Mouse (Mus musculus): Measurements from ENCODE around the gene Cdk6.

Cdk6 gene

DNA sequence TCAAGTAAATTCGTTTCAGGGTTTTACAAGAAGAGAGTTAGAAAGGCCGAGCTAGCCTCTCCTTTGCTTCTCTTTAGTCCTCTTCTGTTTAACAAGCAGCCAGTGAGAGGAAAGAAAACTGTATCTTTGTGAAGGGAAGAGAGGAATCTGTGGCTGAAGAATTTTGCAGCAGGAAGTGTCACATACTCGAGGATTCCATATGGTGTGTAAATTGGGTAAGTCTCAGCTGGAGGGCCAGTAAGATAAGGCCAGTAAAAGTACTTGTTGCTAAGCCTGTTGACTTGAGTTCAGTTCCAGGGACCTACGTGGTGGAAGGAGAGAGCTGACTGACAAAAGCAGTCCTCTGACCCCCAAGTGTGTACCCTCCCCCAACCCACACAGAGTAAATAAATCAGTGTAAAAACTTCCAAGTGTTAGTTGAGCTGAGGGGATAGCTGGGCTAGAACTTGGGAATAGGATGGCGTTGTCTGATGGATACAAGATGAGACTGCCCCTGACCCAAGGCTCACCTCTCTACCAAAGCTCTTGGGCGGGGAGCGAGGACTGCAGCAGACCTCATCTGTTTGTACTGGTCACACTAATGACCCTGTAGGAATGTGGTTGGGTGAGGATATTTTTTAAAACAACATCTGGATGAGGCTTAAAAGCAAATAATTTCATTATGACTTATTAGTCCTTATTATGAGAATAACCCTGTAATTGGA, 145.4 kb downstream of the Cdk6 start:
- DNase-seq (ENCODE audit: low spot score): peak; percentile 47

DNA sequence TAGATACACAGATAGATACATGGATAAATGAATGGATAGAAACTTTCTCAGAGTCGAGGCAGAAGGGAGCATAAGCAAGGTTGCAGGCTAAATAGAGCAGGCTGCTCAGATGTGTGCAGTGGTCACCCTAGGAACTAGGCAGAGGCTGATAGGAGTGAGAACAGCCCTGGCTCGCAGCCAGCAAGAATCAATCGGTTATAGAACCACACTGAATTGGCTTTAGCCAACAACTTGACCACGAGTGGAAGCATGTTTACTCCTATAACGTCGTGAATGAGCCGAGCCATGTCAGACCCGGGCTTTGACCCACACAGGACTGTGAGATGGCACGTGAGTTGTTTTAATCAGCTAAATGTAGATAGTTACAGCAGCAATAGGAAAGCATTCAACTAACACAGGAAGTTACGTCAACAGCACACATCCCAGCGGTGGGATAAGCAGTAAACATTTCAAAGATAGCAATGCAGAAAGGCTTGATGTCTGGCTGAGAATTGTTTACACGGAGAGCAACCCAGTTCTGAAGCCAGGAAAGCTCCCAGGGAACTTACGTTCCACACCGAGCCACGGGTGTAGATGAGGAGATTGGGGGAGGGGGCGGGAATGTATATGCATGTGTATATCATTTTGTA, 147.0 kb downstream of the Cdk6 start:
- no peak for DNase-seq (ENCODE audit: low spot score)

GRCm38 (mm10) chr5:3490358-3490757, 149.1 kb downstream of the Cdk6 start:
- no peak for DNase-seq (ENCODE audit: low spot score)

DNA sequence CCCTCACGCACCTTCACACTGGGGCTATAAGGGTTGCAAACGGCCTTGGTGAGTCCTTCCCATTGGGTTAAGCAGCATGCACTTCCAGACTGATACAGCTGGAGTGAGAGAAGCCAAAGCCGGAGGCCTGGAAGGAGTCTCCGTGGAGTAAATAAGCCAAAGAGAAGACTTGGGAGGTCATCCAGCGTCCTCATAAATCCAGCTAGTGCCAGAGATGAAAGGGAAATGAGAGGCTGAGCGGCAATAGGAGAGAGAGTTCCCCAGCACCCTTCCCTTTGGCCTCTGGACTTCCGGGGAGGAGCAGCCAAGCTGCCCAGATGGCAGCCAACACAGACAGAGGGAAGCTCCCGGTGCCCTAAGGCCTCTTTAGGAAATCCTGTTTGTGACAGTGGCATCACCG, 149.8 kb downstream of the Cdk6 start:
- peak; percentile 31 for DNase-seq (ENCODE audit: low spot score)

DNA sequence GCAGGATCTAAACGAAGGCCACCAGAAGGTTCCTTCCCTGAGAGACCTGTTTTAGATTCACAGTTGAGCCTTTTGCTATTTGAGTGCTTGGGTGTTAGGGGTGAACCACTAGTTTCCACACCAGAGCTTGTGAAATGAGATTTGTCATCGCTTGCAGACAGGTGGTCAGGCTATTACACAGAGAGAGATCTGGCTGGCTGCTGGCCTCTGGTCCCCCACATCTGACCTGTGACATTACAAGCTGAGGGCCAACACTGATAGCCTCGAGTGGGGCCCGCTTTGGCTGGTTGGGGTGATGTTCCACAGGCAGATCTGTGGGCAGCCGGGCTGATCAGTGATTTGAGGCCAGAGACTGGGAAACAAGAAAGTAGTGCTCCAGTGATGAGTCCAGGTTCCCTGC, 150.6 kb downstream of the Cdk6 start:
- no peak for DNase-seq (ENCODE audit: low spot score)

DNA sequence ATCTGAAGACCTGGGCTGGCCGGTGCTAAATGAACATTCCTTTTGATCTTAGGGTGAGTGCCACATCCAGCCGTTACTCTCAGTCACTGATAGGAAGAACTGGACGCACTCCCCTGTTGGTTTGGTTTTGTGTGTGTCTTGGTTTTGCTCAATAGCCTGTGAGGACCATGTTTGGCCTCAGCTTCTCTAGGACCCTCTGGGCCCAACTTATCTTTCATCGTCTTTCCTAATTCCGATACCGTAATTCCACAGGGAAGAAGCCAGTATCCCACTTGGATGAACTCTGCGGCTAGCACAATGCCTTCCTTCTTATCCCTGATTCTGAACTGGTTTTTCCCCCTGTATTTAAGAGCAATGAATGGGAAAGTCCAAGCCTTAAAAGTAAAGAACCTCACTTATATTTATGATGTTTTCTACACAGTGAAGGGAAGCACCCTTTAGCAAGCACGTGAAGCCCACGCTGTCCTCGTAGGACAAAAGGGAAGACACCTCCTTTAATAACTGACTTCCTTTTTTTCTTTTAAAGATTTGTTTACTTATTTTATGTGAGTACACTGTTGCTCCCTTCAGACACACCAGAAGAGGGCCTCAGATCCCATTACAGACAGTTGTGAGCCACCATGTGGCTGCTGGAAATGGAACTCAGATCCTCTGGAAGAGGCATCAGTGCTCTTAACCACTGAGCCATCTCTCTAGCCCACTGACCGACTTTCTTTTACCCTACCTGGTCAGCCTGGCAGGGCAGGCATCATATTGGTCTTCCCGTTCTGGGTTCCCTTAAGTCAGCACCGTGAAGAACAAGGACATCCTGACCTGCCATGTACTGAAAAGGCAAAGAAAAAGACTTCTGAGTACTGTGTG, 151.7 kb downstream of the Cdk6 start:
- no peak for DNase-seq (ENCODE audit: low spot score)

GRCm38 (mm10) chr5:3493968-3494367, 152.7 kb downstream of the Cdk6 start:
- DNase-seq (ENCODE audit: low spot score): no peak

- DNase-seq (ENCODE audit: low spot score): no peak
Measured at GRCm38 (mm10) chr5:3494452-3495187, 153.3 kb downstream of the Cdk6 start.

DNA sequence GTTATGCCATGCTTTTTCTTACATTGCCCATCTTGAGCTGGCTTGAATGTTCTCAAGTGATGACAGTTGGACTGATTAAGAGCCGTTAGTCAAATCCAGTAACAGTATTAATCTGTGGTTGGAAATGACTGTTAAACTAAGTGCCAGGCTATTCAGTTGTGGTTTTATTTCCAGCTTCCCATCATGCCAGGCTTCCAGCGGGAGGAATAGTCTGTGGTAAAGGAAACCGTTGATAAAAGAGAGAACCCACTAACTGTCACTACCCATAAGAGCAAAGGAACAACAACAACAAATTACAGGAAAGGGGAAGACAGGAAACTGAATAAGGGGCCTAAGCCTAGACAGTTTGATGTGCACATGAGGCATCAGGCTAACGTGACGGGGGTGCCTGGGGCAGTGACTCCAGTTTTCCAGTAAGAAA, 156.2 kb downstream of the Cdk6 start:
- no peak for DNase-seq (ENCODE audit: low spot score)

GRCm38 (mm10) chr5:3500298-3500697, 159.0 kb downstream of the Cdk6 start:
- DNase-seq (ENCODE audit: low spot score): no peak

DNA sequence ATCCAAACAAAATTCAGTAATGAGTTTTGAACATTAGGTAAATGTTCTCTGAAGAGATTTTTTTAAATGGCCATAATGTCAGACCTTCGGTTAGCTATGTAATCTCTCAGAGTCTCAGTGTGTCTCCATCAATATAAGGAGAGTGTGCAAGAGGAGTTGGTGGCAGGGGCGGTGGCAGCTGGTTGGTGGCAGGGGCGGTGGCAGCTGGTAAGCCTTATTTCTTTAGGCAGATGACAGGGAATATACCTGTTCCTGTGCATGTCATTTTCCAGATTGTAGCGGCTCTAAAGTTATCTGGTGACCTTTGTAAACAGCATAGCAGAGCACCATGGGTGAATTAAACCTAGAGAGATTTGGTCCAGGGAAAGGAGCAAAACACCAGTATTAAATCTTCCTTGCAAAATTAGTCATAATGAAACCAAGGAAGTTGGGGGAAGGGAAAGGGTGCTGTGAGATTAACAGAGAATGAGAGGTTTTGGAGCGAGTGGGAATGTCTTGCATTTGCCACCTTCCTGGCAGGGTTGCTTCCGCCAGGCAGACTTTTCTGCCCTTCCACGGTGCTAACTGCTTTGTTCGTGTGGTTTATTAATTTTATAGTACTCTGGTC, 159.8 kb downstream of the Cdk6 start:
- DNase-seq (ENCODE audit: low spot score): no peak

- DNase-seq (ENCODE audit: low spot score): peak; percentile 30
Measured at GRCm38 (mm10) chr5:3501564-3502001, 160.3 kb downstream of the Cdk6 start.

- peak; percentile 16 for DNase-seq (ENCODE audit: low spot score)
Measured at GRCm38 (mm10) chr5:3502610-3503350, 161.5 kb downstream of the Cdk6 start.

DNA sequence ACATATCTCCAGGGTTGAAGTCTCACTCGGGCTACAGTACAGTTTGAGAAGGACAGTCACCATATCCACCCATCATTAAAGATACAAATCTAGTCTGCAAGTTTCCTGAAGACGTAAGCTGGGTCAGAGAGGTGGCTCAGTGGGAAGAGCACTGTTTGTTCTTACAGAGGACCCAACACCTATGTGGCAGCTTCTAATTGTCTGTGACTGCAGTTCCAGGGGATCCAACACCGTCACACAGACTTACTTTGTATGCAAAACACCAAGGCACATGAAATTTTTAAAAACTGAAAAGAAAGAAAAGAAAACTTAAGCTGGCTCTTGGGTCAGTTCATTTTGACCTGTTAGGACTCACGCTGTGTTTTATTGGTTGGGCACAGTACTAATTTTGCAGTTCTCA, 162.1 kb downstream of the Cdk6 start:
- no peak for DNase-seq (ENCODE audit: low spot score)

DNA sequence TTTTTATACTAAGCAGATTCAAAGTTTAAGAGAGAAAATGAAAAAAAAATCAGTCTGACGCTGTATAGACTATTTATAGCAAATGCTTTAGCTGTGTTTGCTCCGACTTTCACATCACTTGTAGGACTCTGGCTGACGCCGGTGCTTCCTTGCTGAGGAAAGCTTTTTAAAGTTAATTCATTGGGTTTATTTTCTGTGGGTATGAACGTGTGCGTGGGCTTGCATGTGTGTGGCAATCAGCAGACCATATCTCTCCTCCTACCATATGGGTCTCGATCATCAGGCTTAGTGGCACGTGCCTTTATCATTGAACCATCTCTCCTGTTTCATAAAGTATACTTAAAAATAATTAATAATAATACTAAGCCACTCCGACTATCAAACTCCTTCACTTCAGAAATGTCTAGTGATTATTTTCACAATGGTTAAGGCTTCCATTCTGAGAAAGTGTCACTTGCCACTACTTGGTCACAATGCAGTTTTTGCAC, 162.6 kb downstream of the Cdk6 start:
- no peak for DNase-seq (ENCODE audit: low spot score)

DNA sequence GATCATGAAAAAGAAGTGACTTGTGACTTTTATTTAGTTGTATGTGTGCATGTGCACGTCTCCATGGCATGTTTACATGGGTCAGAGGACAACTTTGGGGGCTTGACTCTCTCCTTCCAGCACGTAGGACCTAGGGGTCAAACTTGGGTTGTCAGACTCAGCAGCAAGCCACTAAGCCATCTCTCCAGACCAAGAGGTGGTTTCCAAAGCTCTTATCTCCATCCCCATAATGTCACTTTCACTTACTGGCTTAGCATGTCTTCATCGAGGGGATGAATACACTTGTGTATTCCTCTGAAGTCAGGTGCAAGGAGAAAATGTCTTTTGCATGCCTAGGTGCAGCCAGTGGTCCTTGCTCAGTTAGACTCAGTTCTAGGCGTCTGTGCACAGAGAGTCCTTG, 163.2 kb downstream of the Cdk6 start:
- no peak for DNase-seq (ENCODE audit: low spot score)

DNA sequence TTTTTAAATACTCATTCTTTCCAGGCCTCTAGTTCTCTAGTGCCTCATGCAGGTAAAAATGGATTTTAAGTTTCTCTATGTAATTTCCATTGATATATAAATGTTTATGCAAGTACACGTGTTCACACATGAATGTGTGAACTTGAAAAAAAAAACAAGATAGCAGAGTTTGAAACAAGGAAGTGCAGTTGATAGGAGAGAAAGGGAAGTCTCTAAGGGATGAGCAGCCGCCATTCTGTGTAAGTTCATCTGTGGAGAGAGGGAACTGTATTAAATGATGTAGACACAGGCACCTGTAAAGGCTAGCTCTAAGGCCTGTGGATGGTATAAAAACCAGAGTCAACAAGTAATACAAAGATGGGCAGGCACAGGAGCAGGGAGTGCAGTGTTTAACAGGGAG, 164.3 kb downstream of the Cdk6 start:
- DNase-seq (ENCODE audit: low spot score): no peak

- DNase-seq (ENCODE audit: low spot score): no peak
Measured at GRCm38 (mm10) chr5:3508480-3509381, 167.4 kb downstream of the Cdk6 start.

DNA sequence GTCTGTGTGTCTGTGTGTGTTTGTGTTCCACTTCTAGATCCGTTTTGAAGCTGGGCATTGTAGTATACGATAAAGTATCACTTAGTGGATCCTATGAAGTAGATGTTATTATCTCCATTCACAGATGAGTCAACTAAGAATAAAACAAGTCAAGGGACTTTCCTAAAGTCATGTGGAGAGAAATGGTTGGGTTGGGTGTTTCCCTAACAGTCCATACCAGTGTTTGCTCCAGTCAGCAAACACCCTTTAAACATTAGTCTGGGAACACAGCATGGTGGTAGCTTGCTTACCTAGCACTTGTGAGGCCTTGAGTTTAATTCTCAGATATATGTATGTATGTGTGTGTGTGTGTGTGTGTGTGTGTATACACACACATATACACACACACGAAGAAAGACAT, 168.2 kb downstream of the Cdk6 start:
- no peak for DNase-seq (ENCODE audit: low spot score)
